Mouse (Mus musculus) myocyte (in vitro differentiated cells): ENCODE measurements around the gene Dydc2. TPM values are rescaled to one million over a fixed set of nuclear protein-coding genes. Genes with fewer than 3 reads are reported as not detected.

Experiments
- H3K27me3 ChIP-seq: one replicate; pipeline ENCODE4 v1.6.1; 2011; ENCODE audit not compliant: control insufficient read depth, insufficient read depth, insufficient read length
- H3K36me3 ChIP-seq: one replicate; pipeline ENCODE4 v1.6.1; 2011; ENCODE audit not compliant: control insufficient read depth, insufficient read depth
- H3K4me2 ChIP-seq: one replicate; pipeline ENCODE4 v1.6.1; 2011; ENCODE audit warnings: low read depth, control low read depth
- H3K4me3 ChIP-seq: one replicate; pipeline ENCODE4 v1.5.1; 2011; ENCODE audit warnings: mild to moderate bottlenecking, control low read depth, moderate library complexity
- H3K79me2 ChIP-seq: one replicate; pipeline ENCODE4 v1.6.1; 2011; ENCODE audit not compliant: control insufficient read depth, insufficient read depth
- H3ac ChIP-seq: one replicate; pipeline ENCODE4 v1.6.1; 2011; ENCODE audit not compliant: control insufficient read depth, insufficient read length
- CEBPB ChIP-seq: IDR thresholded peaks from 2 replicates; pipeline ENCODE4 v1.6.1; 2011; ENCODE audit warnings: mild to moderate bottlenecking, moderate library complexity; ENCODE audit not compliant: poor library complexity, insufficient read depth, severe bottlenecking
- E2F4 ChIP-seq: IDR thresholded peaks from one replicate; pipeline ENCODE4 v1.6.1; 2011; ENCODE audit warnings: mild to moderate bottlenecking, control low read depth, moderate library complexity; ENCODE audit not compliant: insufficient read depth
- MAX ChIP-seq: IDR thresholded peaks from one replicate; pipeline ENCODE4 v1.6.1; 2011; ENCODE audit warnings: low read depth, mild to moderate bottlenecking, control low read depth
- MYOD1 ChIP-seq, 3 experiments: IDR thresholded peaks; one replicate each; pipeline ENCODE4 v1.6.1; 2011; ENCODE audit warnings: control low read depth in 2 of 3, low read depth in 2 of 3, mild to moderate bottlenecking in 2 of 3, moderate library complexity in 1 of 3; ENCODE audit not compliant: insufficient read length in 2 of 3, control insufficient read depth in 1 of 3
- MYOG ChIP-seq, 3 experiments: IDR thresholded peaks; one replicate each; pipeline ENCODE4 v1.6.1; 2011; ENCODE audit warnings: control low read depth in 2 of 3, low read depth in 2 of 3, mild to moderate bottlenecking in 2 of 3; ENCODE audit not compliant: insufficient read length in 2 of 3, control insufficient read depth in 1 of 3, insufficient read depth in 1 of 3
- POLR2A ChIP-seq: IDR thresholded peaks from one replicate; pipeline ENCODE4 v1.6.1; 2011; ENCODE audit warnings: low read depth, mild to moderate bottlenecking, control low read depth, moderate library complexity; ENCODE audit not compliant: insufficient read length
- POLR2AphosphoS2 ChIP-seq: IDR thresholded peaks from one replicate; pipeline ENCODE4 v1.6.1; 2011; ENCODE audit warnings: low read depth, control low read depth; ENCODE audit not compliant: insufficient read length
- REST ChIP-seq: IDR thresholded peaks from one replicate; pipeline ENCODE4 v1.6.1; 2011; ENCODE audit warnings: mild to moderate bottlenecking, control low read depth, moderate library complexity; ENCODE audit not compliant: insufficient read depth, insufficient read length
- SRF ChIP-seq: IDR thresholded peaks from one replicate; pipeline ENCODE4 v1.6.1; 2011; ENCODE audit warnings: low read depth; ENCODE audit not compliant: control insufficient read depth, insufficient read length
- TCF12 ChIP-seq: IDR thresholded peaks from one replicate; pipeline ENCODE4 v1.6.1; 2011; ENCODE audit warnings: mild to moderate bottlenecking, control low read depth; ENCODE audit not compliant: poor library complexity, insufficient read depth, severe bottlenecking
- TCF3 ChIP-seq: IDR thresholded peaks from one replicate; pipeline ENCODE4 v1.6.1; 2011; ENCODE audit warnings: low read depth, control low read depth; ENCODE audit not compliant: insufficient read length
- USF1 ChIP-seq: IDR thresholded peaks from one replicate; pipeline ENCODE4 v1.6.1; 2011; ENCODE audit warnings: low read depth, mild to moderate bottlenecking, control low read depth, moderate library complexity
- polyA plus RNA-seq: library from polyadenylated mRNA; unstranded; fragments of >200 nt; fragmentation: generic; extraction: Trizol; gene quantifications from one replicate; pipeline ENCODE4 v1.2.1, GENCODE M21; 2012; ENCODE audit warnings: missing spikeins

Gene Dydc2
- polyA plus RNA-seq: not detected

GRCm38 (mm10) chr14:41069108-41069507 is at the start of gene Dydc2:
Gene Dydc2 (minus strand): TSS chr14:41069208.
- no peaks in the 10 kb centered on the region for H3K27me3 ChIP-seq

DNA sequence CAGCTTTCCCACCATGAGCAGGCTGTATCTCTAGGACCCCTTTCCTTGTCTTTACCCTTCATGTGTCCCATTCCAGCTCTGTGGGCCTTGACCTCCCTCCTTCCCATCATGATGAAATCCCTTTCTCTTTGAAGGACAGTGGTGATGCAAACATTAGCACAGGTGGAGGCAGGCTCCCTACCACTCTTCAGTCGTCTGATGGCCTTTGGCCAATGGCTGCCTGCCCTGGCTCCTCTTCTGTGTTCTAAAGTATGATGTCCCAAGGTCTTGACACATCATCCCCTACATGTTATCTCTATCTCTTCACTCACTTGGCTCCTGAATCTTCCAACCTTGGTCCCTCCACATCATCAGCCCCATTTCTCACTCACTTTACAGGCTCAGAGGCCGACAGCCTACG is 47.3 kb upstream of the Dydc2 start:
- Histone ChIP-seq H3K4me3 (no peak overlapping the region), H3K36me3 (no peaks in the 10 kb centered on the region), H3ac (no peak overlapping the region), H3K4me2 (no peak overlapping the region), H3K79me2 (no peaks in the 10 kb centered on the region), H3K27me3 (no peaks in the 10 kb centered on the region)
- TF ChIP-seq POLR2A (no peak), POLR2AphosphoS2 (no peak), USF1 (no peak), SRF (no peak), CEBPB (no peak), MAX (no peak), TCF12 (no peak), TCF3 (no peak), MYOG (IDR thresholded peaks at IDR 0.05; ENCODE audit: control insufficient read depth in 1 of 3, insufficient read depth in 1 of 3, insufficient read length in 2 of 3, low read depth in 2 of 3) (no peak), E2F4 (no peak), MYOD1 (IDR thresholded peaks at IDR 0.05; ENCODE audit: control insufficient read depth in 1 of 3, insufficient read length in 2 of 3, low read depth in 2 of 3) (no peak), REST (no peak)

More at GRCm38 (mm10) chr14:41069108-41069507, at the start of gene Dydc2:
- Histone ChIP-seq H3ac (no peak within 1 kb of the TSS), H3K4me2 (no peak within 1 kb of the TSS), H3K79me2 (no peaks in the 10 kb centered on the region), H3K4me3 (no peak within 1 kb of the TSS), H3K36me3 (no peaks in the 10 kb centered on the region)
- TF ChIP-seq CEBPB (no peak), MYOG (IDR thresholded peaks at IDR 0.05; ENCODE audit: control insufficient read depth in 1 of 3, insufficient read depth in 1 of 3, insufficient read length in 2 of 3, low read depth in 2 of 3) (no peak), USF1 (no peak), POLR2A (no peak), SRF (no peak), TCF12 (no peak), TCF3 (no peak), E2F4 (no peak), MYOD1 (IDR thresholded peaks at IDR 0.05; ENCODE audit: control insufficient read depth in 1 of 3, insufficient read length in 2 of 3, low read depth in 2 of 3) (no peak)

DNA sequence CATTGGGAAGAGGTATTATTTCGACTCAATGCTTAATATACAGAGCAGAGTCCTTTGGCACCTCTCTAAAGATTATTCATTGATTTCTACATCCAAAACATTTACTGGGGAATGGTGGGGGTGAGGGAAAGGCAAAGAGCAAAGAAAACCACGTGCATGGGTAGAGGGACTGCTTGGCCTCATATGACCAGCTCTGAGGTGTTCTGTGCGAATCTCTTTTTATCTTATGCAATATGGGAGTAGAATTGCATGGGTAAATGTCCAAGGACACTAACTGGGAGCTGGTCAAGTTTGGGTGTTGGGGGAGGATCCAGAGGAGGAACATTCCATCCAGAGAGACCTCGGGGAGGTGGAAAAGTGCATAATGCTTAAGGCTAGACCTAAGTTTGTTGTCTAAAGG is 43.9 kb upstream of the Dydc2 start:
- no peaks in the 10 kb centered on the region for H3K27me3 ChIP-seq
- H3ac ChIP-seq: no peak overlapping the region
- H3K36me3 ChIP-seq: no peaks in the 10 kb centered on the region
- no peaks in the 10 kb centered on the region for H3K79me2 ChIP-seq
- no peak overlapping the region for H3K4me2 ChIP-seq
- TF ChIP-seq E2F4: no peak
- no peak for TF ChIP-seq SRF
- TF ChIP-seq MYOG (IDR thresholded peaks at IDR 0.05; ENCODE audit: control insufficient read depth in 1 of 3, insufficient read depth in 1 of 3, insufficient read length in 2 of 3, low read depth in 2 of 3): no peak
- no peak for TF ChIP-seq TCF12
- no peak for TF ChIP-seq MAX
- TF ChIP-seq USF1: no peak
- no peak for TF ChIP-seq POLR2AphosphoS2
- no peak for TF ChIP-seq REST
- no peak for TF ChIP-seq POLR2A
- no peak for TF ChIP-seq CEBPB
- H3K4me3 ChIP-seq: no peak overlapping the region

DNA sequence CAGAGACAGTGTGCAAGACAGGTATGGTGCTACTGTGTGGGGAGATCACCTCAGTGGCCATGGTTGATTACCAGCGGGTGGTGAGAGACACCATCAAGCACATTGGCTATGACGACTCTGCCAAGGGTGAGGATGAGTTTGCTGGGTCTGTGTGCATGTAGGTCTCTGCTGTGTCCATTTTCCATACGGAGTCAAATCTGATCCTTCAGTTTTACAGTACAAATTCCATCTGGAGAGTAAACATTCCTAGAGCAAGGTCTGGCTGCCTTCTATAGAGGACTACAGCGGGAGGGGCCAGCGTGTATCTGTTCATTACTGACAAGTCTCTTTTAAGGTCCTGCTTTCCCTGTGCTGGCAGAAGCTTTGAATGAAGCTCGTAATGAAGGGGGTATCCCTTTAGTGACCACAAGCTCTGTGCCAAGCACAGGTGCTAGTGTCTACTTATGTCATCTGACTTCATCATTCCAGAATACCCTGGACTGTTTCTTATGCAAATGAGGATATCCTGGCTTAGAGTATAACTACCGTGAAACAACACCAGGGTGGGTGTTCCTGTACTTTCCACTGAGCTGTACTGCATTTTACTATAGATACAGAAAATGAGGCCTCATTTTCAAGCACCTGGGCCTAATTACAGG is 42.1 kb upstream of the Dydc2 start:
- Histone ChIP-seq H3K36me3 (no peaks in the 10 kb centered on the region), H3K79me2 (no peaks in the 10 kb centered on the region), H3K27me3 (no peaks in the 10 kb centered on the region), H3K4me3 (no peak overlapping the region), H3K4me2 (no peak overlapping the region), H3ac (no peak overlapping the region)
- TF ChIP-seq SRF (no peak), POLR2A (no peak), E2F4 (no peak), MAX (no peak), USF1 (no peak), TCF3 (no peak), MYOG (IDR thresholded peaks at IDR 0.05; ENCODE audit: control insufficient read depth in 1 of 3, insufficient read depth in 1 of 3, insufficient read length in 2 of 3, low read depth in 2 of 3) (no peak), POLR2AphosphoS2 (no peak), TCF12 (no peak), REST (no peak), MYOD1 (IDR thresholded peaks at IDR 0.05; ENCODE audit: control insufficient read depth in 1 of 3, insufficient read length in 2 of 3, low read depth in 2 of 3) (no peak), CEBPB (no peak)

GRCm38 (mm10) chr14:41104853-41105444 is 35.9 kb upstream of the Dydc2 start, which contains the start of gene Mat1a:
Gene Mat1a (plus strand): TSS chr14:41105035.
- TF ChIP-seq CEBPB (no peak), MAX (no peak), MYOD1 (IDR thresholded peaks at IDR 0.05; ENCODE audit: control insufficient read depth in 1 of 3, insufficient read length in 2 of 3, low read depth in 2 of 3) (no peak), USF1 (no peak), POLR2AphosphoS2 (no peak), REST (no peak), TCF12 (no peak), SRF (no peak)
- Histone ChIP-seq H3K79me2 (no peaks in the 10 kb centered on the region), H3ac (no peak within 1 kb of the TSS), H3K4me2 (peak within 1 kb of the TSS; percentile 18), H3K4me3 (no peak within 1 kb of the TSS), H3K36me3 (no peaks in the 10 kb centered on the region), H3K27me3 (no peaks in the 10 kb centered on the region)
